Mouse (Mus musculus): ENCODE measurements around the gene Sds. TPM values are rescaled to one million over a fixed set of nuclear protein-coding genes. Genes with fewer than 3 reads are reported as not detected.

Sds gene
- 1.9 and 5.2 TPM in 2 replicates for polyA plus RNA-seq (2011; ENCODE audit: insufficient read depth, insufficient read length, low replicate concordance, missing spikeins)

DNA sequence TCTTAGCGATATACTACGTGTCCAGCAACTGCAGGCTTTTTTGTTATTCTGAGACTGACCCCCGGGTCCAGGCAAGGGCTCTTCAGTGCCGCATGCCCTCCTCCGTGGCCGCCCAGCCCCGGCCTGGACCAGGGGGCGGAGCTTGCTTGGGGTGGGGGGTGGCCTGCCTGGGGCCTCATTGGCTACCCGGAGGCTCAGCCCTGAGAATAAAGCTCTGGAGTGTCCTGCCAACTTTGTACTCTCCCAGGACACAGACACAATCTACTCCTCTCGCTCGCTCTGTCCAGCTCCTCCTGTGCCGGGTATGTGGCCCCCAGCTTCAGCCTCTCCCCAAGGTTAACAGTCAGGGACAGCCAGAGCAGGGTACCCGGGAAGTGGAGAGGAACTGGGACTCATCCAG is at the start of gene Sds:
Sds (plus strand) TSS at position 231 of the 400 bp plus-strand sequence.
- TF ChIP-seq POLR2A (IDR thresholded peaks at IDR 0.05; ENCODE audit: borderline replicate concordance, control insufficient read depth, low read depth, low read length), result no peak
- no peak for TF ChIP-seq CTCF (IDR thresholded peaks at IDR 0.05; ENCODE audit: control insufficient read depth, insufficient read depth, low read length)
- Histone ChIP-seq H3K4me3 (replicated peaks; ENCODE audit: control insufficient read depth, low read depth, low read length) (no peak within 1 kb of the TSS), H3K27ac (ENCODE audit: control insufficient read depth, insufficient read depth, low read depth, low read length, poor library complexity) (no peak within 1 kb of the TSS), H3K4me1 (ENCODE audit: control insufficient read depth, insufficient read depth, low read length) (no peaks in the 10 kb centered on the region)
- 32% methylated on average over 13 of the region's 13 CpGs for WGBS

DNA sequence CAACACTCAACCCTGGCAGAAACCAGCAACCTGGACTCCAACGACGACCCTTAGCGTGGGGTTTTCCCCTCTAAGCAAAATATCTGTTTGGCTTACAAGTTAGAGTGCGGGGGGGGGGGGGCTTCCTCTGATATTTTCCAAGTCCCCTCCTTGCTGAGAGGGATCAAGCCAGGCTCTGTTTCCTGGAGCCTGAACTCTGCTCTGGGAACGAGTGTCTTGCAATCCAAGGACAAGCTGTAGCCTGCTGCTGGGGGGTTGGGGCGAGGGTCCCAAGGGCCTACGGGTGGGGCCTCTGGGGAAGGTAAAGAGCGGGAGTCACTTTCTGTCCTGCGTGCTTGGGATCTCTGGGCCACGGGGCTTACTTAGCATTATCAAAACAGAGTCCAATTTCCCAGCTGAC is 49.8 kb upstream of the Sds start:
- TF ChIP-seq CTCF (IDR thresholded peaks at IDR 0.05; ENCODE audit: control insufficient read depth, insufficient read depth, low read length) (no peak), POLR2A (IDR thresholded peaks at IDR 0.05; ENCODE audit: borderline replicate concordance, control insufficient read depth, low read depth, low read length) (no peak)
- WGBS, result 4% methylated on average over 10 of the region's 10 CpGs
- H3K4me1 ChIP-seq (ENCODE audit: control insufficient read depth, insufficient read depth, low read length), result no peaks in the 10 kb centered on the region
- H3K4me3 ChIP-seq (replicated peaks; ENCODE audit: control insufficient read depth, low read depth, low read length), result no peak overlapping the region
- no peak overlapping the region for H3K27ac ChIP-seq (ENCODE audit: control insufficient read depth, insufficient read depth, low read depth, low read length, poor library complexity)

DNA sequence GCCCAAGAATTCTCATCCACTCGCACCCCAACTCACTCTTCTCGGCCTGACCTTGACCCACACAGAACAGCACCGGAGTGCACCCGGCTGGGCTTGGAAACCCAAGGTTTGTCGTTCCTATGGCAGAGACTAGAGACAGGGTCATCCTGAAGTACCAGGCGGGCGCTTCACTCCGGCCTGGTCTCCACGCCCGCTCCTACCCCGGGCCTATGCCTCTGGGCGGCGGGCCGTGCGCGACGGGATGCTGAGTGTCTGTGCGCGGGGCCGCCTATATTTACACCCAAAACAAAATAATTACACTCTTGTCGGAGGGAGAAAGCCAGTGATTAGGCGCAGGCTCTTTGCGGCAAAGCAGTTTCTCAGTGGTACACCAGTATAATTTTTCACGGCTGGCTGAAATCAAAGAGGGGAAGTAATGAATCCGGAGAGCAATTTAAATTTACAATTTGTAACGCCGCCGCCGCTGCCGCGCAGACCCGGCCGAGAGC is 48.8 kb upstream of the Sds start:
- WGBS, result 4% methylated on average over 33 of the region's 33 CpGs
- no peak for TF ChIP-seq POLR2A (IDR thresholded peaks at IDR 0.05; ENCODE audit: borderline replicate concordance, control insufficient read depth, low read depth, low read length)
- no peak for TF ChIP-seq CTCF (IDR thresholded peaks at IDR 0.05; ENCODE audit: control insufficient read depth, insufficient read depth, low read length)

DNA sequence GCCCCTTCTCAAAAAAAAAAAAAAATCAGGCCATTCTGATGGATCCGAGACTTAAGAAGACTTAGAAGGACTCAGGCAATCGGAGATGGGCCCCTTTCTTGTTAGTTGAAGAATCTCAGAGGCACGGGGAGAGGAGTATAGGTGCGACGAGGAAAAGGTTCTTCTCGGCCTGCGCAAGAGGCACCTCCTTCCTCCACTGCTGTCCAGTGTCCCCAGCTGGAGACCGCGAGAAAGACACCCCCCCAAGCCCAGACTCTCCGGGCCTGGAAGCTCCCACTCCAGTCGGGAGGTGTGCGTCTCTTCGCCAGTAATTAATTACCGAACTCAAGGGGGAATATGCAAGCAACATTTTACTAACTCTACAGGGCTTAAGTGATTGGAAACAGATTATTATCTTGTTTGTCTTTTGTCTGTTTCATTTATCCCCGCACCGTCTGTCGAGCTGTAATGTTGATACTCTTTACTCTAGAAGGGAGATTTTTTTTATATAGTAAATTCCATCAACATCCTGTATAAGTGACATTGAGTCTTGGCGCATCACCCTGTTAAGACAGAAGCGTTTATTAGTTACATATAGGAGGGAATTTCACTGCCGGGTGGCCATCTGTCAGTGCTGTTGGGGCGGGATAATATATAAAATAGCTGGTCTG is 48.0 kb upstream of the Sds start:
- TF ChIP-seq POLR2A (IDR thresholded peaks at IDR 0.05; ENCODE audit: borderline replicate concordance, control insufficient read depth, low read depth, low read length) (no peak), CTCF (IDR thresholded peaks at IDR 0.05; ENCODE audit: control insufficient read depth, insufficient read depth, low read length) (no peak)
- Histone ChIP-seq H3K27ac (ENCODE audit: control insufficient read depth, insufficient read depth, low read depth, low read length, poor library complexity) (no peak overlapping the region), H3K4me3 (replicated peaks; ENCODE audit: control insufficient read depth, low read depth, low read length) (no peak overlapping the region), H3K4me1 (ENCODE audit: control insufficient read depth, insufficient read depth, low read length) (no peaks in the 10 kb centered on the region)
- WGBS, result 7% methylated on average over 21 of the region's 21 CpGs

More for the DNA sequence above, 48.8 kb upstream of the Sds start:
- no peaks in the 10 kb centered on the region for H3K4me1 ChIP-seq (ENCODE audit: control insufficient read depth, insufficient read depth, low read length)
- no peak overlapping the region for H3K27ac ChIP-seq (ENCODE audit: control insufficient read depth, insufficient read depth, low read depth, low read length, poor library complexity)
- no peak overlapping the region for H3K4me3 ChIP-seq (replicated peaks; ENCODE audit: control insufficient read depth, low read depth, low read length)

DNA sequence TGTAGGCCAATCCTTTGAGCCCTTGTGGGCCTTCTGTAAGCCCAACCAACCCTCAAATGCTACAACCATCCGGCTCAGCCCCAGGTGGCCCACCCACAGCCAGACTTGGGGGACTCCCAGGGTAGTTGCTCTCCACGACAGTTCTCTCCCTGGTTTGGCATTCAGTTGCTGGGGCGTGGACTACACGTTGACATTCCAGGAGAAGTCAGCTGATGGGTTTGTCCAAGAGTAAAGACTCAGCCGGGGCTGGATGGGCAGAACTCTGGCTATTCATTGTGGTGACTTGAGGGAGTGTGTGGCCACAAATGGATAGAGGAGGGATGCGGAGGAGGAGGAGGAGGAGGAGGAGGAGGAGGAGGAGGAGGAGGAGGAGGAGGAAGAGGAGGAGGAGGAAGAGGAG is 47.3 kb upstream of the Sds start:
- Histone ChIP-seq H3K27ac (ENCODE audit: control insufficient read depth, insufficient read depth, low read depth, low read length, poor library complexity) (no peak overlapping the region), H3K4me3 (replicated peaks; ENCODE audit: control insufficient read depth, low read depth, low read length) (no peak overlapping the region), H3K4me1 (ENCODE audit: control insufficient read depth, insufficient read depth, low read length) (no peaks in the 10 kb centered on the region)
- 6% methylated on average over 5 of the region's 6 CpGs for WGBS
- TF ChIP-seq CTCF (IDR thresholded peaks at IDR 0.05; ENCODE audit: control insufficient read depth, insufficient read depth, low read length), result no peak
- no peak for TF ChIP-seq POLR2A (IDR thresholded peaks at IDR 0.05; ENCODE audit: borderline replicate concordance, control insufficient read depth, low read depth, low read length)

DNA sequence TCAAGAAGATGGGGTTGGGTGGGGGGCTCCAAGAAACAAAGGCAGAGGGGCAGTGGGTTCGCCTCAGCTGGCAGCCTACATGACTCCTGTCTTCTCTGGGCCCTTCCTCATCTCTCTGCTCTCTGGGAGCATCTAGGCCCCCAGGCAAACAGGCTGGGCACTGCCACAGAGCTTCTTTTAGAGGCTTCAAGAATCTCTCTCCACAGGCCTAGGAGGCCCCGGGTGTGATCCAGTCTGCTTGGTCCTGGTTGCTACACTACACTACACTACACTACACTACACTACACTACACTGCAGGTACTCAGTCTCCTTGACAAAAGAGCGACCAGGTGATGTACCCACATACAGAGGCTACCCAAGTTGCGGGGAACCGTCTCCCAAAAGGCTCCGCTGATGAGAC is 46.6 kb upstream of the Sds start:
- Histone ChIP-seq H3K4me3 (replicated peaks; ENCODE audit: control insufficient read depth, low read depth, low read length) (no peak overlapping the region), H3K4me1 (ENCODE audit: control insufficient read depth, insufficient read depth, low read length) (no peaks in the 10 kb centered on the region), H3K27ac (ENCODE audit: control insufficient read depth, insufficient read depth, low read depth, low read length, poor library complexity) (no peak overlapping the region)
- no peak for TF ChIP-seq CTCF (IDR thresholded peaks at IDR 0.05; ENCODE audit: control insufficient read depth, insufficient read depth, low read length)
- TF ChIP-seq POLR2A (IDR thresholded peaks at IDR 0.05; ENCODE audit: borderline replicate concordance, control insufficient read depth, low read depth, low read length), result no peak
- 10% methylated on average over 6 of the region's 6 CpGs for WGBS

DNA sequence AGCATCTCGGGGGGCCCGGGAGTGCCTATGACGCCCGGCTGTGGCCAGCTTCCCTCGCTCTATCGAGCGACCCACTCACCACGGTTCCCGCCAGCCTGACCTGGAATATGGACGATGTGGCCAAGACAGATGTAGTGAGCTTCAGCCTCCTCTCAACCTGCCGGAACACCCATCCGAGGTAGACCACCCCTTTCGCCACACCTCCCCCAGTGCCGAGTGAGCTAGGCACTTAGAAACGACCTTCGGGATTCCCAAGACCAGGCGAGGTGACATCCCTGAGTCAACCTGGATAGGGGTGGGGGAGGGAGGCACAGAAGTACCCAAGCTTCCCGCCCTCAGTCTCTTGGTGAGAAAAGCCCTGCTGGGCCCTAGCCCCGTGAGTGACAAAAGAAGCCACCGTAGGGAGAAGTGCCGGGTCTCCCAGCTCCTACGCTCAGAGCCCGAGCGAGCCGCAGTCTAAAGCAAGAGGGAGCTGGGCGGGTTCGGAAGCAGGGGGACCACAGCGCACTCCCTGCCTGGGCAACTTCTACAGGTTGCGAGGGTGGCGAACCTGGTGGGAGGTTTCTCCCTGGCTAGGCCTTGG is 45.2 kb upstream of the Sds start:
- no peak for TF ChIP-seq POLR2A (IDR thresholded peaks at IDR 0.05; ENCODE audit: borderline replicate concordance, control insufficient read depth, low read depth, low read length)
- TF ChIP-seq CTCF (IDR thresholded peaks at IDR 0.05; ENCODE audit: control insufficient read depth, insufficient read depth, low read length), result no peak
- H3K4me3 ChIP-seq (replicated peaks; ENCODE audit: control insufficient read depth, low read depth, low read length), result no peak overlapping the region

DNA sequence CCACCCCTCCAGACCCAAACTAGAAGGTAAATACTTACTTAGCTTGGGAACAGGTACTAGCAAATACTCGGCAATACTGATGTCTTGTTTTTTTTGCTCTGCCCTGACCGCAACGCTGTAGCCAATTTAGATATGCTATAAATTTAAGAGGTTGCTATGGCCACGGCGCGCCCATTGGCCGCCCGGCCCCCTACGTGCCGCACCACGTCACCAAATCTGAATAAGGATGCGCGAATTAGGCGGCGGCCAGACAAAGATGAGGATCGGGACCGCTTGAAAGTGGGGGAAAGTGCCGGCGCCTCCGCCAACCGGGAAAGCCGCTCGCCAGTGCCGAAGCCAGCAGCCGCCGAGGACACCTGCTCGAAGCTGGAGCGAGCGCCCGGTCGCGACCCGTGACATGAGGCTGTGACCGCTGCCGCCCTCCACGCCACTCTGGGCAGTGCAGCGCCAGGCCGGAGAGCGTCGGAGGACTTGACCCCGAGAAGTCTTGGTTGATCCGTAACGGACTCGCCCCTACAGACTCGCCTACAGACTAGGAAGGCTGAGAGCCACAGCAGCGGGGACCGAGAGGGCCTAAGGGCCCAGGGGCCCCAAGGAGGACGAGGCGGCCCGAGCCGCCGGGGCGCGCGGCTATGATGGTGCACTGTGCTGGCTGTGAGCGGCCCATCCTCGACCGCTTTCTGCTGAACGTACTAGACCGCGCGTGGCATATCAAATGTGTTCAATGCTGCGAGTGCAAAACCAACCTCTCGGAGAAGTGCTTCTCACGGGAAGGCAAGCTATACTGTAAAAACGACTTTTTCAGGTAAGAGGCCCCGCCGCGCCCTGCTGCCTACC is 44.5 kb upstream of the Sds start, which contains the start of gene Lhx5:
Lhx5 (plus strand) TSS at position 51 of the 837 bp plus-strand sequence.
- H3K4me3 ChIP-seq (replicated peaks; ENCODE audit: control insufficient read depth, low read depth, low read length), result no peak within 1 kb of the TSS
- 5% methylated on average over 69 of the region's 69 CpGs for WGBS
- TF ChIP-seq CTCF (IDR thresholded peaks at IDR 0.05; ENCODE audit: control insufficient read depth, insufficient read depth, low read length) (no peak), POLR2A (IDR thresholded peaks at IDR 0.05; ENCODE audit: borderline replicate concordance, control insufficient read depth, low read depth, low read length) (no peak)
- H3K27ac ChIP-seq (ENCODE audit: control insufficient read depth, insufficient read depth, low read depth, low read length, poor library complexity), result no peak within 1 kb of the TSS; the same call in 1 of the 2 replicates
- H3K4me1 ChIP-seq (ENCODE audit: control insufficient read depth, insufficient read depth, low read length), result no peaks in the 10 kb centered on the region

More for the DNA sequence above, 45.2 kb upstream of the Sds start:
- H3K4me1 ChIP-seq (ENCODE audit: control insufficient read depth, insufficient read depth, low read length), result no peaks in the 10 kb centered on the region
- H3K27ac ChIP-seq (ENCODE audit: control insufficient read depth, insufficient read depth, low read depth, low read length, poor library complexity), result no peak overlapping the region; the same call in 1 of the 2 replicates
- WGBS, result 9% methylated on average over 30 of the region's 30 CpGs
